8 mouse cellular contexts compared by ENCODE assay signal in genomic region chr1:172632451-172633326, GRCm38 (mm10). TPM values are rescaled to one million over a fixed set of nuclear protein-coding genes. Genes with fewer than 3 reads are reported as not detected.
DNase-seq lines count a peak whose midpoint lies in the region; ATAC-seq and TF ChIP-seq lines count a peak whose summit lies in the region.

Gene Dusp23, minus strand, starts transcription at chr1:172632962.

- peak; percentile 98 for ATAC-seq in cerebellum, adult (ENCODE audit: insufficient number of reproducible peaks, low FRiP score, low TSS enrichment)
- ATAC-seq in forebrain, embryonic 13.5 days: peak; percentile 99
- ATAC-seq in liver, postnatal 0 days: peak; percentile 98
- ATAC-seq in neural tube, embryonic 14.5 days (ENCODE audit: low read depth): peak; percentile 99

- no peaks in the 10 kb centered on the region for H3K36me3 ChIP-seq in ES-Bruce4 (ENCODE audit: control insufficient read depth, insufficient read depth, low read length, poor library complexity, severe bottlenecking)
- H3K36me3 ChIP-seq in forebrain, embryonic 13.5 days (ENCODE audit: poor library complexity, severe bottlenecking): no peaks in the 10 kb centered on the region
- H3K36me3 ChIP-seq in liver, postnatal 0 days (replicated peaks; ENCODE audit: insufficient read depth, low read length): no peaks in the 10 kb centered on the region
- no peaks in the 10 kb centered on the region for H3K36me3 ChIP-seq in neural tube, embryonic 14.5 days (ENCODE audit: control insufficient read depth, insufficient read depth, low read length)

- peak within 1 kb of the TSS; percentile 80 for H3K4me2 ChIP-seq in forebrain, embryonic 13.5 days
- peak within 1 kb of the TSS; percentile 86 for H3K4me2 ChIP-seq in liver, postnatal 0 days (ENCODE audit: low read depth, low read length)
- peak within 1 kb of the TSS; percentile 70 for H3K4me2 ChIP-seq in neural tube, embryonic 14.5 days (ENCODE audit: low read depth, low read length)

- H3K27me3 ChIP-seq in ES-Bruce4 (ENCODE audit: control insufficient read depth, insufficient read depth, low read length, poor library complexity, severe bottlenecking): no peaks in the 10 kb centered on the region
- no peaks in the 10 kb centered on the region for H3K27me3 ChIP-seq in forebrain, embryonic 13.5 days
- H3K27me3 ChIP-seq in liver, postnatal 0 days (ENCODE audit: insufficient read depth, low read length): no peaks in the 10 kb centered on the region
- no peaks in the 10 kb centered on the region for H3K27me3 ChIP-seq in neural tube, embryonic 14.5 days (ENCODE audit: control insufficient read depth, insufficient read depth, low read length)

- H3K4me1 ChIP-seq in ES-Bruce4 (ENCODE audit: control insufficient read depth, insufficient read depth, low read length): no peaks in the 10 kb centered on the region
- no peaks in the 10 kb centered on the region for H3K4me1 ChIP-seq in forebrain, embryonic 13.5 days
- peaks cover 5% of the 10 kb centered on the region; the same call in 1 of the 2 replicates for H3K4me1 ChIP-seq in liver, postnatal 0 days (ENCODE audit: insufficient read depth)
- H3K4me1 ChIP-seq in neural tube, embryonic 14.5 days (ENCODE audit: control insufficient read depth, insufficient read depth, low read length): no peaks in the 10 kb centered on the region

- DNase-seq in heart, postnatal 10 days: peak; percentile 97
- peak; percentile 95 for DNase-seq in large intestine, adult 2 months (ENCODE audit: low read depth, low spot score)
- DNase-seq in liver, postnatal 0 days: peak; percentile 96
- DNase-seq in testis, postnatal 10 days (ENCODE audit: low spot score): peak; percentile 96

- no peaks in the 10 kb centered on the region for H3K9me3 ChIP-seq in ES-Bruce4 (replicated peaks; ENCODE audit: control insufficient read depth, insufficient read depth, low read length, poor library complexity, severe bottlenecking)
- no peaks in the 10 kb centered on the region for H3K9me3 ChIP-seq in forebrain, embryonic 13.5 days (replicated peaks)
- no peaks in the 10 kb centered on the region for H3K9me3 ChIP-seq in liver, postnatal 0 days (ENCODE audit: low read length)
- H3K9me3 ChIP-seq in neural tube, embryonic 14.5 days (ENCODE audit: control insufficient read depth, low read length): no peaks in the 10 kb centered on the region

- peak within 1 kb of the TSS; percentile 93 for H3K4me3 ChIP-seq in ES-Bruce4 (ENCODE audit: low read depth, low read length)
- peak within 1 kb of the TSS; percentile 70 for H3K4me3 ChIP-seq in forebrain, embryonic 13.5 days
- H3K4me3 ChIP-seq in liver, postnatal 0 days (ENCODE audit: low read depth, low read length): peak within 1 kb of the TSS; percentile 71
- H3K4me3 ChIP-seq in neural tube, embryonic 14.5 days (ENCODE audit: low read depth, low read length): peak within 1 kb of the TSS; percentile 67

- no peak for TF ChIP-seq POLR2A in ES-Bruce4 (IDR thresholded peaks at IDR 0.05; ENCODE audit: insufficient read depth, low read length)

- TF ChIP-seq EP300 in ES-Bruce4 (IDR thresholded peaks at IDR 0.05; ENCODE audit: insufficient read depth, low read depth, low read length): no peak
- no peak; the same call in 1 of the 2 replicates for TF ChIP-seq EP300 in liver, postnatal 0 days (IDR thresholded peaks at IDR 0.05; ENCODE audit: low read depth)

- H3K9ac ChIP-seq in ES-Bruce4 (ENCODE audit: low read depth, poor library complexity, severe bottlenecking): peak within 1 kb of the TSS; percentile 40
- peak within 1 kb of the TSS; percentile 64 for H3K9ac ChIP-seq in forebrain, embryonic 13.5 days
- peak within 1 kb of the TSS; percentile 79 for H3K9ac ChIP-seq in liver, postnatal 0 days (replicated peaks)
- peak within 1 kb of the TSS; percentile 72 for H3K9ac ChIP-seq in neural tube, embryonic 14.5 days (replicated peaks; ENCODE audit: low read depth, low read length)

- peak; percentile 75 for TF ChIP-seq CTCF in ES-Bruce4 (IDR thresholded peaks at IDR 0.05; ENCODE audit: low read depth, low read length)
- peak; percentile 94 for TF ChIP-seq CTCF in liver, postnatal 0 days (IDR thresholded peaks at IDR 0.05; ENCODE audit: low read depth)

- intact Hi-C loops in heart, postnatal 10 days (cut with DNase I): loop anchor here (1.0 to 10.0 kb wide), 4 partner anchors 13 to 762 kb away; no protein-coding TSS in a partner anchor

- H3K27ac ChIP-seq in ES-Bruce4 (ENCODE audit: insufficient read depth, low read length): no peak within 1 kb of the TSS
- peak within 1 kb of the TSS; percentile 40; the same call in 1 of the 2 replicates for H3K27ac ChIP-seq in forebrain, embryonic 13.5 days
- H3K27ac ChIP-seq in liver, postnatal 0 days (ENCODE audit: low read depth): peak within 1 kb of the TSS; percentile 98
- H3K27ac ChIP-seq in neural tube, embryonic 14.5 days (ENCODE audit: low read depth, low read length): peak within 1 kb of the TSS; percentile 87

- WGBS in forebrain, embryonic 13.5 days: under 1% methylated on average over 53 of the region's 53 CpGs
- under 1% methylated on average over 53 of the region's 53 CpGs for WGBS in large intestine, adult 2 months
- under 1% methylated on average over 53 of the region's 53 CpGs for WGBS in liver, postnatal 0 days (ENCODE audit: insufficient replicate concordance)
- 0% methylated on average over 52 of the region's 53 CpGs for WGBS in neural tube, embryonic 14.5 days

RNA-seq across cellular contexts. Expression of gene Dusp23, which starts in this region (rescaled TPM):
- 0.64 and 2.4 TPM in 2 replicates for polyA plus RNA-seq in ES-Bruce4 (2011; ENCODE audit: insufficient read depth, insufficient read length, low read depth, missing spikeins)
- 4.8 and 6.1 TPM in 2 replicates for polyA plus RNA-seq in forebrain, embryonic 13.5 days (2015; fragmentation: Nextera tagmentation; extraction: Ambion mirVana)
- total RNA-seq in heart, postnatal 10 days (2021): 1 to 10 TPM; 6.3 to 6.8 TPM
- 8.8 and 10.8 TPM in 2 replicates for polyA plus RNA-seq in large intestine, adult 2 months (2012; rRNA removed)
- polyA plus RNA-seq in liver, postnatal 0 days (2015; fragmentation: Nextera tagmentation; extraction: Ambion mirVana): 12.1 and 13.0 TPM in 2 replicates
- polyA plus RNA-seq in neural tube, embryonic 14.5 days (2014; fragmentation: Nextera tagmentation; extraction: Ambion mirVana): 17.9 and 18.7 TPM in 2 replicates
